Mouse (Mus musculus) midbrain, embryonic 11.5 days (tissue): Measurements from ENCODE around the gene Foxn3. TPM values are rescaled to one million over a fixed set of nuclear protein-coding genes. Genes with fewer than 3 reads are reported as not detected.

Experiments used
- ATAC-seq: fragments of 200-750 bp; cut with Nextera tagmentation; 2 replicates; pipeline ENCODE4 v1.8.0; 2017; ENCODE audit warnings: moderate TSS enrichment, moderate library complexity; ENCODE audit not compliant: low FRiP score
- DNase-seq: peaks from one replicate; pipeline ENCODE4 v3.0.0; 2015; ENCODE audit warnings: low spot score; ENCODE audit errors: missing footprints
- H3K27ac ChIP-seq: fragments of 300-500 bp; sonication (generic); 2 replicates; pipeline ENCODE4 v1.5.1; 2014; ENCODE audit warnings: low read depth, low read length
- H3K27me3 ChIP-seq: fragments of 300-500 bp; sonication (generic); 2 replicates; pipeline ENCODE4 v1.6.1; 2014; ENCODE audit warnings: mild to moderate bottlenecking, low read length, moderate library complexity, mixed read lengths; ENCODE audit not compliant: control insufficient read depth, insufficient read depth
- H3K36me3 ChIP-seq: fragments of 300-500 bp; sonication (generic); 2 replicates; pipeline ENCODE4 v1.6.1; 2014; ENCODE audit warnings: mild to moderate bottlenecking, low read length, moderate library complexity, mixed read lengths; ENCODE audit not compliant: control insufficient read depth, insufficient read depth
- H3K4me1 ChIP-seq: fragments of 300-500 bp; sonication (generic); 2 replicates; pipeline ENCODE4 v1.6.1; 2014; ENCODE audit warnings: low read length; ENCODE audit not compliant: control insufficient read depth, insufficient read depth
- H3K4me2 ChIP-seq: fragments of 300-500 bp; sonication (generic); 2 replicates; pipeline ENCODE4 v1.6.1; 2014; ENCODE audit warnings: mild to moderate bottlenecking, moderate library complexity
- H3K4me3 ChIP-seq: fragments of 300-500 bp; sonication (generic); 2 replicates; pipeline ENCODE4 v1.5.1; 2014; ENCODE audit warnings: low read depth, low read length
- H3K9ac ChIP-seq: fragments of 300-500 bp; sonication (generic); 2 replicates; pipeline ENCODE4 v1.6.1; 2014; ENCODE audit warnings: low read length
- H3K9me3 ChIP-seq: fragments of 300-500 bp; sonication (generic); 2 replicates; pipeline ENCODE4 v1.6.1; 2016; ENCODE audit warnings: low read length; ENCODE audit not compliant: control insufficient read depth
- WGBS: fragments of 180-500 bp; shearing (Covaris S2); extraction: QIAGEN DNeasy Blood & Tissue Kit; methylation state at CpG from one replicate; pipeline ENCODE4 v1.1.7; 2014; 5-methylcytosine and 5-hydroxymethylcytosine counted together
- polyA plus RNA-seq: library from polyadenylated mRNA; unstranded; fragments of >200 nt; fragmentation: Nextera tagmentation; extraction: Ambion mirVana; gene quantifications from 2 replicates; pipeline ENCODE4 v1.2.1, GENCODE M21; 2014

The Foxn3 gene
- polyA plus RNA-seq, 1 experiment from 2014 or later = 73.8 TPM

- no peak for DNase-seq
- no peak overlapping the region for H3K9ac ChIP-seq
- no peaks in the 10 kb centered on the region for H3K36me3 ChIP-seq
- H3K4me2 ChIP-seq = no peak overlapping the region
- no peaks in the 10 kb centered on the region for H3K27me3 ChIP-seq
- 85% methylated on average over 4 of the region's 4 CpGs for WGBS
- H3K9me3 ChIP-seq = no peaks in the 10 kb centered on the region
- no peak for ATAC-seq
- no peaks in the 10 kb centered on the region for H3K4me1 ChIP-seq
- H3K27ac ChIP-seq = no peak overlapping the region
- no peak overlapping the region for H3K4me3 ChIP-seq
Measured at GRCm38 (mm10) chr12:99519862-99520261, 43.5 kb downstream of the Foxn3 start.

- H3K9me3 ChIP-seq = no peaks in the 10 kb centered on the region
- whole genome bisulfite sequencing = 60% methylated on average over 9 of the region's 9 CpGs
- no peak overlapping the region for H3K4me3 ChIP-seq
- H3K27ac ChIP-seq = no peak overlapping the region
- no peaks in the 10 kb centered on the region for H3K27me3 ChIP-seq
- DNase-seq = no peak
- ATAC-seq = no peak
- H3K36me3 ChIP-seq = no peaks in the 10 kb centered on the region
- H3K4me2 ChIP-seq = no peak overlapping the region
- no peaks in the 10 kb centered on the region for H3K4me1 ChIP-seq
- no peak overlapping the region for H3K9ac ChIP-seq
Measured at GRCm38 (mm10) chr12:99519191-99519614, 44.2 kb downstream of the Foxn3 start.

- H3K4me3 ChIP-seq = no peak overlapping the region
- ATAC-seq (no peak), DNase-seq (peak; percentile 64)
- no peaks in the 10 kb centered on the region for H3K36me3 ChIP-seq
- no peaks in the 10 kb centered on the region for H3K4me1 ChIP-seq
- no peaks in the 10 kb centered on the region for H3K9me3 ChIP-seq
- H3K4me2 ChIP-seq = no peak overlapping the region
- no peak overlapping the region for H3K27ac ChIP-seq
- no peaks in the 10 kb centered on the region for H3K27me3 ChIP-seq
- 92% methylated on average over 10 of the region's 10 CpGs for WGBS
- H3K9ac ChIP-seq = no peak overlapping the region
Measured at GRCm38 (mm10) chr12:99518640-99519039, 44.7 kb downstream of the Foxn3 start.

- no peak overlapping the region for H3K4me3 ChIP-seq
- H3K27ac ChIP-seq = no peak overlapping the region
- no peaks in the 10 kb centered on the region for H3K4me1 ChIP-seq
- no peaks in the 10 kb centered on the region for H3K27me3 ChIP-seq
- no peak overlapping the region for H3K4me2 ChIP-seq
- H3K36me3 ChIP-seq = no peaks in the 10 kb centered on the region
- 96% methylated on average over 12 of the region's 12 CpGs for WGBS
- no peak for ATAC-seq
- peak; percentile 6 for DNase-seq
- no peak overlapping the region for H3K9ac ChIP-seq
- H3K9me3 ChIP-seq = no peaks in the 10 kb centered on the region
Measured at GRCm38 (mm10) chr12:99518126-99518525, 45.3 kb downstream of the Foxn3 start.

- H3K36me3 ChIP-seq = no peaks in the 10 kb centered on the region
- DNase-seq = no peak
- ATAC-seq = no peak
- H3K9ac ChIP-seq = no peak overlapping the region
- 96% methylated on average over 5 of the region's 5 CpGs for WGBS
- H3K27ac ChIP-seq = no peak overlapping the region
- H3K4me3 ChIP-seq = no peak overlapping the region
- H3K4me1 ChIP-seq = no peaks in the 10 kb centered on the region
- H3K27me3 ChIP-seq = no peaks in the 10 kb centered on the region
- no peak overlapping the region for H3K4me2 ChIP-seq
- H3K9me3 ChIP-seq = no peaks in the 10 kb centered on the region
Measured at GRCm38 (mm10) chr12:99517296-99517695, 46.1 kb downstream of the Foxn3 start.

- H3K4me1 ChIP-seq = no peaks in the 10 kb centered on the region
- H3K9me3 ChIP-seq = no peaks in the 10 kb centered on the region
- no peaks in the 10 kb centered on the region for H3K27me3 ChIP-seq
- no peak overlapping the region for H3K9ac ChIP-seq
- DNase-seq = peak; percentile 10
- H3K36me3 ChIP-seq = no peaks in the 10 kb centered on the region
- no peak overlapping the region for H3K4me2 ChIP-seq
- H3K27ac ChIP-seq = no peak overlapping the region
- no peak overlapping the region for H3K4me3 ChIP-seq
- no peak for ATAC-seq
- 80% methylated on average over 3 of the region's 3 CpGs for WGBS
Measured at GRCm38 (mm10) chr12:99515481-99515880, 47.9 kb downstream of the Foxn3 start.

GRCm38 (mm10) chr12:99511644-99512043 lies 51.7 kb downstream of the Foxn3 start:
- Histone ChIP-seq H3K9ac (no peak overlapping the region), H3K4me2 (no peak overlapping the region), H3K4me3 (no peak overlapping the region), H3K4me1 (no peaks in the 10 kb centered on the region), H3K27ac (no peak overlapping the region), H3K36me3 (no peaks in the 10 kb centered on the region), H3K9me3 (no peaks in the 10 kb centered on the region), H3K27me3 (no peaks in the 10 kb centered on the region)
- DNase-seq (no peak), ATAC-seq (no peak)
- 98% methylated on average over 4 of the region's 5 CpGs for WGBS

GRCm38 (mm10) chr12:99510759-99511158 lies 52.6 kb downstream of the Foxn3 start:
- Histone ChIP-seq H3K36me3 (no peaks in the 10 kb centered on the region), H3K4me2 (no peak overlapping the region), H3K27me3 (no peaks in the 10 kb centered on the region), H3K27ac (no peak overlapping the region), H3K9ac (no peak overlapping the region), H3K4me3 (no peak overlapping the region), H3K9me3 (no peaks in the 10 kb centered on the region), H3K4me1 (no peaks in the 10 kb centered on the region)
- 61% methylated on average over 5 of the region's 5 CpGs for WGBS
- no peak for ATAC-seq
- peak; percentile 73 for DNase-seq

GRCm38 (mm10) chr12:99502225-99502624 lies 61.2 kb downstream of the Foxn3 start:
- Histone ChIP-seq H3K27ac (no peak overlapping the region), H3K27me3 (no peaks in the 10 kb centered on the region), H3K36me3 (no peaks in the 10 kb centered on the region), H3K4me1 (peaks cover 15% of the 10 kb centered on the region), H3K4me2 (no peak overlapping the region), H3K4me3 (no peak overlapping the region), H3K9me3 (no peaks in the 10 kb centered on the region), H3K9ac (no peak overlapping the region)
- WGBS = 92% methylated on average over 4 of the region's 4 CpGs
- ATAC-seq = no peak
- DNase-seq = no peak
